Mouse (Mus musculus): ENCODE measurements around the gene Gpi1. TPM values are rescaled to one million over a fixed set of nuclear protein-coding genes. Genes with fewer than 3 reads are reported as not detected.
"Not testable (repeated sequence)": the region's sequence is repeated elsewhere in the genome, so short reads cannot be mapped to it uniquely, and the experiment has no call there.

Gene Gpi1
- polyA plus RNA-seq, 1 experiment from 2014 or later: 845 TPM

DNA sequence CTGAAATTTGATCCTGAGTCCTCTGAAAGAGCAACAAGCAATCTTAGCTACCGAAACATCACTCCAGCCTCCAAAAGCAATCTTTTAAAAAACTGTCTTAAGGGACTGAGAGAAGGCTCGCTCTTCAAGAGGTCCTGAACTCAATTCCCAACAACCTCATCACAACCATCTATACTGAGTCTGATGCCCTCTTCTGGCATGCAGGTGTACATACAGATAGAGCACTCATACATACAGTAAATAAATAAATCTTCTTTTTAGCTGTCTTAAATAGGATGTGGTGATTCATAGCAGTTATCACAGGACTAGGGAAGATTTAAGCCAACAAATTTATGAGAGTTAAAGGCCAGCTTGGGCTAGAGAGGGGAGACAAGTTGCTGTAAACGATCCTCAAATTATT, 34.5 kb downstream of the Gpi1 start:
- POLR2A ChIA-PET: interaction anchor here (0.9 kb wide), 1 partner anchor 13 kb away, joined by 3 read pairs; no protein-coding TSS in a partner anchor
- in situ Hi-C loops (cut with MboI; ENCODE audit: low pct_unique_long_range_greater_than_20kb): loop anchor here (25.0 kb wide), 1 partner anchor 408 kb away; no protein-coding TSS in a partner anchor
- TF ChIP-seq CTCF (IDR thresholded peaks at IDR 0.05): peak; percentile 62
- CTCF ChIA-PET: interaction anchor here (1.0 to 1.1 kb wide), 2 partner anchors 14 to 27 kb away, joined by 3 read pairs; no protein-coding TSS in a partner anchor
- no peaks in the 10 kb centered on the region for H3K27me3 ChIP-seq
- ATAC-seq (peak; percentile 49), DNase-seq (ENCODE audit: low read depth, low spot score) (no peak)

DNA sequence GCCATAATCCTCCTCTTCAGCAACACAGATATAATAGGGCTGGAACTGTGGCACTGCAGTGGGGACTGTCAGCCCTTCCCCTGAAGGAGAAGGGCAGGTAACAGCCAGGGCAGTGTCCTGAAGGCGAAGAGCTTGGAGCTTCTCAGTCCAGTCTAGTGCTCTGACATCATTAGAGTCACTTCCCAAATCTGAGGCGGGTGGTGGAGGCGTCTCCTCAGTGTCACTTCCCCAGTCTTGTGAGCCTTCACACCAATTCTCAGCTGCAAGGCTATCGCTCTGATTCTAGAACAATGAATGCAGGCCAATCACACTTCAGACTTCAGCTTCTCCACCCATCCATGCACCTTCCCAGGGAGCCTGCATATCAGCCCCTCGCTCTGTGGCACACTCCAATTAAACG, 37.3 kb downstream of the Gpi1 start:
- no peak for TF ChIP-seq CTCF (IDR thresholded peaks at IDR 0.05)
- ChIA-PET POLR2A (no interaction called here), CTCF (interaction anchor here (0.9 kb wide), 1 partner anchor 25 kb away, joined by 3 read pairs; no protein-coding TSS in a partner anchor)
- DNase-seq (ENCODE audit: low read depth, low spot score): no peak
- in situ Hi-C loops (cut with MboI; ENCODE audit: low pct_unique_long_range_greater_than_20kb): loop anchor here (25.0 kb wide), 1 partner anchor 406 kb away; no protein-coding TSS in a partner anchor
- no peaks in the 10 kb centered on the region for H3K27me3 ChIP-seq
- ATAC-seq: no peak

DNA sequence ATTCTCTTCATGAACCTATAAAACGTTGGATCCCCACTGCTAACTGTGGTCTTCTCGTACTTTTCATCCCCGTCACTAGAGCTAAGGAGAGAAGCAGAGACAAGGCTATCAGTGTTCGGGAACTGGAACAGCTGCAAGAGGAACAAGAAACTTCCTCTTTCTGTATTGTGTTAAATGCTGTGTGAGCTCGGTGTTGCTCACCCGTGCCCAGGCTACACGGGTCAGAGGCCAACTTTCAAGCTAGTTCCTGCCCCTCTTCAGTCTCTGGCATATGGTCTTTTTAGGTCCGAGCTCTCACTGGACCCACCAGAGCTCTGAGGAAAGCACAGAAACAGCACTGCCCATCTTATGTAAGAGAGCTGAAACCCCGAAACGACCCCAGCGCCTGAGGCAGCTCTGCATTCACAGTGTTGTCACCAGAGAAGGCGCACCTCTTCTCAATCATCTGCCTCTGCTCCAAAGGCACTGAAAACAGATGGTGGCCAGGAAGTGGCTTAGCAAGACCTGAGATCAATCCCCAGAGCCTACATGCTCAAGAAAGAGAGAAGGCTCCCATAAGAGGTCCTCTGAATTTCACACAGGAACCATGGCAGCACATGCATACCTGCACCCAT, 40.7 kb downstream of the Gpi1 start:
- in situ Hi-C loops (cut with MboI; ENCODE audit: low pct_unique_long_range_greater_than_20kb): loop anchor here (25.0 kb wide), 1 partner anchor 402 kb away; no protein-coding TSS in a partner anchor
- no peak for TF ChIP-seq CTCF (IDR thresholded peaks at IDR 0.05)
- CTCF ChIA-PET: no interaction called here
- no peaks in the 10 kb centered on the region for H3K27me3 ChIP-seq
- POLR2A ChIA-PET: no interaction called here
- no peak for DNase-seq (ENCODE audit: low read depth, low spot score)
- no peak for ATAC-seq

DNA sequence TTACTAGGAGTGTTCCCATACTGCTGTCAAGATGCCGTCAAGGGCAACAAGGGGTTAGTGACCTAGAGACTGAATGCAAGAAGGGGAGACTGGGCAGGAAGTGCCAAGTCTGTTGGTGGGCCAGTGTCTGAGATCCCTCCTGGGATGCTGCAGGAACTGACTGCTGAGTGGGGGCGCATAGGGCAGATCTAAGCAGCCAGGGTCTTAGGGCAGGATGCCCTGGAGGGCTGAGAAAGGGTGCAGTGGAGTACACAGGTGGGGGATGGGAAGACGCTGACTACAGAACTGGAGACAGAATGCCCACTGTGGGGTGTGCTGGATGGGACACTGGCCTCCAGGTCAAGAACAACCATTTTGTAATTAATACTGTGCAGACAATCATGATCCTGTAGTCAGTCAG, 46.3 kb downstream of the Gpi1 start:
- ChIA-PET POLR2A (no interaction called here), CTCF (no interaction called here)
- no peak for TF ChIP-seq CTCF (IDR thresholded peaks at IDR 0.05)
- DNase-seq (ENCODE audit: low read depth, low spot score) (no peak), ATAC-seq (no peak)
- in situ Hi-C loops (cut with MboI; ENCODE audit: low pct_unique_long_range_greater_than_20kb): loop anchor here (25.0 kb wide), 1 partner anchor 396 kb away; no protein-coding TSS in a partner anchor
- H3K27me3 ChIP-seq: no peaks in the 10 kb centered on the region

DNA sequence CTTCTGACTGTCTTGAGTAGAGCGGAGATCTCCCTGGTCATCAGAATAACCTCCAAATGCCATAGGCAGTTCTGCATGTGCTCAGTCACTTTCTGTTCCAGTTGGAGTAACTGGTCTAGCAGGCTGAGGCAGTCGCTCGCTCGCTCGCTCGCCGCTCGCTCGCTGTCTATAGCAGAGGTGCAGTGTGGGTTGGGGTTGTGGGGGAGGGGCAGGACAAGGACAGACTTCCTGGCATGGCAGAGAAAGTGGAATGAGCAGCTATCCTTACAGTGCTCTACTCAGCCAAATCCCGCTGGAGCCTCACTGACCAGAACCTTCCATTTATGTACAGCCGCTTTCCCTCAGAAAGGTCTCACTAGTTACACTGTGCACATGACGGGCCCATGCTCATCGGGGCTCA, 46.8 kb downstream of the Gpi1 start:
- in situ Hi-C loops (cut with MboI; ENCODE audit: low pct_unique_long_range_greater_than_20kb): loop anchor here (25.0 kb wide), 1 partner anchor 396 kb away; no protein-coding TSS in a partner anchor
- CTCF ChIA-PET: no interaction called here
- DNase-seq (ENCODE audit: low read depth, low spot score): no peak
- no peak for TF ChIP-seq CTCF (IDR thresholded peaks at IDR 0.05)
- ATAC-seq: no peak
- H3K27me3 ChIP-seq: no peaks in the 10 kb centered on the region
- POLR2A ChIA-PET: interaction anchor here (1.2 kb wide), 1 partner anchor 13 kb away, joined by 3 read pairs; no protein-coding TSS in a partner anchor

DNA sequence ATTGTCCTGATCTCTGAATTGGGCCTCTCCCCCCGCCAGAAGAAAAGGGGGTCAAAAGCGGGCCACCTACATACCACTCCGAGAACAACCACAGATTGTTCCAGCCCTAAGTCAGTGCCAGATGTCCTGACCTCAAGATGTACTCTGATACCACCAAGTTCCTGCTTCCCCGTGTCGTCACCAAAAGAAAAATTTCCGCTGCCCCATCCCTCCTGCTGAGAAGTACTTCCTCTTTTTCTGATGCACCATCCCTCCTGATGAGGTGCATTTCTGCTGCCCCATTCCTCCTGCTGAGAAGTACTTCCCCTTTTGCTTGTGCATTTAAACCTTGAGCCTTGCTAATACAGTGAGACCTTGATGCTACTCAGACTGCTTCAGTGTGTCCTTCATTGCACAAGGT, 53.9 kb downstream of the Gpi1 start:
- POLR2A ChIA-PET; ATAC-seq; CTCF ChIA-PET; DNase-seq (ENCODE audit: low read depth, low spot score): not testable (repeated sequence)
- in situ Hi-C loops (cut with MboI; ENCODE audit: low pct_unique_long_range_greater_than_20kb): loop anchor here (25.0 kb wide), 1 partner anchor 389 kb away; no protein-coding TSS in a partner anchor
- peaks cover 14% of the 10 kb centered on the region for H3K27me3 ChIP-seq

DNA sequence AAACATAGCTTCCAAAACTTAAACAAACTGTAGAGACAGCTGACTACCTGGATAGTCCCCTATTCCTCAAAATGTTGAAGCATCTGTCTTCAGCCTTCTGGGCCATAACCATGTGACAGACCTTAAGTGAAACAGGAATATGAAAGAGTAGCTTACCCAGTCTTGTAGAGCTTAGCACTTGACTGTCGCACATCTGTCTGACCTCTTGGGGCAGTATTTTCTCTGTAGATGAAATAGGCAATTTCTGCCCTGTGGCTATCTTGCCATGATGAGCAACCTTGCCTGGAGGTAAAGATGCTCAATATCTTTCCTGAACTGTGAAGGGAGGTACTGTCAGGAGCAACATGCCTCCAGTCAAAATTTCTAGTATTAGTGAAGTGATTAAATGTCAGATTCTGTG, 57.9 kb downstream of the Gpi1 start:
- POLR2A ChIA-PET: no interaction called here
- CTCF ChIA-PET: no interaction called here
- peaks cover 14% of the 10 kb centered on the region for H3K27me3 ChIP-seq
- in situ Hi-C loops (cut with MboI; ENCODE audit: low pct_unique_long_range_greater_than_20kb): no loop called here
- ATAC-seq: no peak
- no peak for TF ChIP-seq CTCF (IDR thresholded peaks at IDR 0.05)
- DNase-seq (ENCODE audit: low read depth, low spot score): no peak

DNA sequence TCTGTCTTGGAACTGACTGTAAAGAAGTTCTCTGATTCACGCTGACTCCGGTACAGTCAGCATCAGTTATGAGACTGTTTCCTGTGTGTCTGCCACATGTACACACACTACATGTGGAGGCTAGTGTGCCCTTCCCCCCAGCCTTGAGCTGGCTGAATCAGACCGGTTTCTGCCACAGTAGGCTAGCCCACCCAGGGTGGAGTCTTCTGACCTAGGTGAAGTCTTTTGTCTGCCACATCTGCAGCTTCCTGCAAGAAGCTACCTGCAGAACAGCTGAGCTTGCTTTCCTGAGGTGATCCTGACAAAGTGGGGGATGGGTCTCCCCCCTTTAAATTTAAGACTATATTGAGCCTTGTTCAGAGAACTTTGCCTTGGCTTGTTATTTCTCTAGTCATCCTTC, 60.7 kb downstream of the Gpi1 start, which contains the start of gene Uba2:
Gene Uba2, minus strand, starts transcription at position 146 of the 400 bp plus-strand sequence.
- peaks cover 12% of the 10 kb centered on the region for H3K27me3 ChIP-seq
- in situ Hi-C loops (cut with MboI; ENCODE audit: low pct_unique_long_range_greater_than_20kb): no loop called here
- CTCF ChIA-PET: no interaction called here
- POLR2A ChIA-PET: no interaction called here
- ATAC-seq (no peak), DNase-seq (ENCODE audit: low read depth, low spot score) (no peak)
- TF ChIP-seq CTCF (IDR thresholded peaks at IDR 0.05): no peak

DNA sequence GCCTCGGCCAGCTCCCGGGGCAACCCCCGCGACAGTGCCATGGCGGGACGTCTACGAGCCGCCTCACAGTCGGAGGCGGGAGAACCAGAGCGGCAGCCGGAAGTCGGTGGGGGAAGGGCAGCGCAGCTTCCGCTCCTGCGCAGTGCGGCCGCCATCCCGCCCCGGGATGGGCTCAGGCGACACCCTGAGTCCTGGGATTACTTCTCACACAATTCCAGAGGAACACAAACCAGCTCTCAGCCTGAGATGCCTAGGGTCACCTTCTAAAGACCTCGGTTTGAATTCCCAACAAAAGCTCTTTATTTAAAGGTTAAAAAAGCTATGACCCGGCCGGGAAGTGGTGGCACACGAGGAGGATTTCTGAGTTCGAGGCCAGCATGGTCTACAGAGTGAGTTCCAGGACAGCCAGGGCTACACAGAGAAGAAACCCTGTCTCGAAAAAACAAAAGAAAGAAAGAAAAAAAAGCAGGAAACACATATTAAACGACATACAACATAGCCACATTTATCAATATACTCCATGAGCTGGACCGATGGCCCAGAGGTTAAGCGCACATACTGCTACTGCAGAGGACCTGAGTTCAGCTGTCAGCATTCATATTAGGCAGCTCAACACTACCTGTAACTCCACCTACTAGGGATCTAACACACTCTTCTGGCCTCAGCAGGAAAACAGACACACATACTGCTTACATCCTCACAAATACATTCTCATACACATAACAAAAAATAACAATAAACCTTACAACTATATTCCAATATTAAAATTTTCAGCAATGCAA, 61.5 kb downstream of the Gpi1 start:
- ChIA-PET POLR2A (no interaction called here), CTCF (no interaction called here)
- ATAC-seq: peak; percentile 88
- H3K27me3 ChIP-seq: peaks cover 10% of the 10 kb centered on the region
- in situ Hi-C loops (cut with MboI; ENCODE audit: low pct_unique_long_range_greater_than_20kb): no loop called here
- DNase-seq (ENCODE audit: low read depth, low spot score): peak; percentile 41
- TF ChIP-seq CTCF (IDR thresholded peaks at IDR 0.05): no peak

DNA sequence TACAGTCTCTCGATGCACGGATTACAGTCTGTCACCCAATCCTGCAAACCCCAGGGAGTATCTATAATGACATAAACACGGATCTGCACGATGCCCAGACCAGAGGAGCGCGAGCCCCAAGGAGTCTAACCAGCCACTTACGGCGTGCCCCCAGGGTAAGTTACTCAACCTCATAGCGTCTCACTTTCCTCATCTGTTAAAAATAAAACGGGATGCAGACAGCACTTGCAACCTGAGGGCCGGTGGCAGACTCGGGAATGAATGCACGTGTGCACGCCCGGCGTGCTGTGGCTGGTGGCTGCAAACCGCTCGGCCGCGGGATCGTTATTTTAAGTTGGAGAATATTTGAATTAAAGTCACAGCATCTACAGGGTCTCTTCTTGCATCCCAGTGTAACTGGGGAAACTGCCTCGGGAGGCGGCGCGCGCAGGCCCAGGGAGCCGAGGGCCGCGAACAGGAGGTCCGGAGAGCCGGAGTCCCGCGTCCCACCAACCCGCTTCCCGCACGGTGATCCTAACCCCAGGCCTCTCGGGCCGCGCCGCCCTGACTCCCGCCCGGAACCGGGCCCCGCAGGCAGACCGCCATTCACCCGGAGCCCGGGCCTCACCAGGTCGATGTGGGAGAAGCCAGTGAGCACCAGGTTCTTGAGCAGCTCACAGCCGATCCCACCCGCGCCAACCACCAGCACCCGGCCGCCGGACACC, 62.2 kb downstream of the Gpi1 start:
- in situ Hi-C loops (cut with MboI; ENCODE audit: low pct_unique_long_range_greater_than_20kb): no loop called here
- H3K27me3 ChIP-seq: peaks cover 5% of the 10 kb centered on the region
- ChIA-PET POLR2A (interaction anchor here (0.7 kb wide), 1 partner anchor 13 kb away, joined by 3 read pairs; no protein-coding TSS in a partner anchor), CTCF (no interaction called here)
- ATAC-seq: peak; percentile 70
- TF ChIP-seq CTCF (IDR thresholded peaks at IDR 0.05): no peak
- DNase-seq (ENCODE audit: low read depth, low spot score): peak; percentile 27

Measured in Patski (cell line).